Mouse (Mus musculus) CH12.LX (cell line): ENCODE results near the gene Pla2g2c. TPM values are rescaled to one million over a fixed set of nuclear protein-coding genes. Genes with fewer than 3 reads are reported as not detected.

Experiments used
- DNase-seq: peaks from one replicate; pipeline ENCODE4 v3.0.0-alpha.2; 2013; ENCODE audit errors: extremely low read depth
- H3K27ac ChIP-seq: 2 replicates; pipeline ENCODE4 v1.5.1; 2012; ENCODE audit warnings: low read depth, mild to moderate bottlenecking, control low read depth, moderate library complexity; ENCODE audit not compliant: insufficient read depth
- H3K27me3 ChIP-seq: replicated peaks from 2 replicates; pipeline ENCODE3; 2012; ENCODE audit warnings: inconsistent platforms
- H3K36me3 ChIP-seq, 2 experiments: replicated peaks in 1 of 2; 2 replicates each; pipeline versions ENCODE3 to v1.6.1; 2012; ENCODE audit warnings: inconsistent platforms in 1 of 2, low read length in 1 of 2, mild to moderate bottlenecking in 1 of 2, mixed read lengths in 1 of 2, moderate library complexity in 1 of 2; ENCODE audit not compliant: control insufficient read depth in 1 of 2, insufficient read depth in 1 of 2
- H3K4me1 ChIP-seq, 2 experiments: 2 replicates each; pipeline ENCODE4 v1.6.1; 2012; ENCODE audit warnings: inconsistent platforms in 1 of 2, moderate library complexity in 1 of 2; ENCODE audit not compliant: insufficient read depth in 2 of 2, control insufficient read depth in 1 of 2
- H3K4me2 ChIP-seq: 2 replicates; pipeline ENCODE4 v1.6.1; 2012; ENCODE audit warnings: low read depth, mild to moderate bottlenecking, control low read depth; ENCODE audit not compliant: poor library complexity, insufficient read depth, severe bottlenecking
- H3K4me3 ChIP-seq, 3 experiments: fragments of 150-350 bp in 1 of 3; sonication (generic) in 1 of 3; replicated peaks in 1 of 3; 2 replicates each; pipeline versions ENCODE3 to v1.5.1; 2011 to 2012; ENCODE audit warnings: low read depth in 2 of 3, low read length in 2 of 3, mild to moderate bottlenecking in 2 of 3, moderate library complexity in 2 of 3, control low read depth in 1 of 3, improper control_type of control experiment in 1 of 3, inconsistent platforms in 1 of 3, mixed read lengths in 1 of 3; ENCODE audit not compliant: poor library complexity in 1 of 3
- H3K79me2 ChIP-seq: replicated peaks from 2 replicates; pipeline ENCODE4 v1.6.1; 2012; ENCODE audit warnings: mild to moderate bottlenecking, moderate library complexity; ENCODE audit not compliant: control insufficient read depth, poor library complexity, insufficient read depth, severe bottlenecking; ENCODE audit errors: extremely low read depth
- H3K9ac ChIP-seq: 2 replicates; pipeline ENCODE4 v1.6.1; 2012; ENCODE audit warnings: low read depth, mild to moderate bottlenecking, control low read depth, moderate library complexity; ENCODE audit not compliant: insufficient read depth
- H3K9me3 ChIP-seq: replicated peaks from 2 replicates; pipeline ENCODE3; 2012; ENCODE audit warnings: low read length, inconsistent platforms, mixed read lengths
- BHLHE40 ChIP-seq: IDR thresholded peaks from 2 replicates; pipeline ENCODE4 v1.6.1; 2011; ENCODE audit warnings: mild to moderate bottlenecking, low read depth, low read length, improper control_type of control experiment
- E2F4 ChIP-seq: IDR thresholded peaks from 2 replicates; pipeline ENCODE4 v1.6.1; 2011; ENCODE audit warnings: low read depth, low read length, improper control_type of control experiment; ENCODE audit not compliant: insufficient replicate concordance
- ELF1 ChIP-seq: IDR thresholded peaks from 2 replicates; pipeline ENCODE4 v1.6.1; 2014; ENCODE audit warnings: low read depth, mild to moderate bottlenecking, inconsistent platforms, low read length, improper control_type of control experiment
- ETS1 ChIP-seq: conservative IDR thresholded peaks from 2 replicates; pipeline ENCODE4 v1.6.1; 2012; ENCODE audit warnings: low read depth, mild to moderate bottlenecking, inconsistent platforms, low read length, improper control_type of control experiment, moderate library complexity
- GABPA ChIP-seq: IDR thresholded peaks from 2 replicates; pipeline ENCODE4 v1.6.1; 2012; ENCODE audit warnings: low read depth, low read length, improper control_type of control experiment, inconsistent platforms; ENCODE audit not compliant: insufficient replicate concordance
- MAX ChIP-seq: IDR thresholded peaks from 2 replicates; pipeline ENCODE4 v1.6.1; 2011; ENCODE audit warnings: low read length, improper control_type of control experiment
- MEF2A ChIP-seq: IDR thresholded peaks from 2 replicates; pipeline ENCODE4 v1.6.1; 2014; ENCODE audit warnings: low read depth, mild to moderate bottlenecking, inconsistent platforms, low read length, improper control_type of control experiment, borderline replicate concordance
- MXI1 ChIP-seq: IDR thresholded peaks from 2 replicates; pipeline ENCODE4 v1.6.1; 2011; ENCODE audit warnings: mild to moderate bottlenecking, low read depth, low read length, improper control_type of control experiment
- MYC ChIP-seq: IDR thresholded peaks from 2 replicates; pipeline ENCODE4 v1.6.1; 2011; ENCODE audit warnings: low read depth, mild to moderate bottlenecking, improper control_type of control experiment, low read length
- NELFE ChIP-seq: IDR thresholded peaks from 2 replicates; pipeline ENCODE4 v1.6.1; 2011; ENCODE audit warnings: low read depth, low read length, improper control_type of control experiment
- POLR2A ChIP-seq: IDR thresholded peaks from 2 replicates; pipeline ENCODE4 v1.6.1; 2011; ENCODE audit warnings: low read depth, mild to moderate bottlenecking, improper control_type of control experiment, low read length
- RAD21 ChIP-seq: IDR thresholded peaks from 2 replicates; pipeline ENCODE4 v1.6.1; 2011; ENCODE audit warnings: low read depth, mild to moderate bottlenecking, low read length, improper control_type of control experiment, moderate library complexity
- RCOR1 ChIP-seq: conservative IDR thresholded peaks from 2 replicates; pipeline ENCODE4 v1.6.1; 2012; ENCODE audit warnings: low read depth, mild to moderate bottlenecking, inconsistent platforms, low read length, improper control_type of control experiment
- SMC3 ChIP-seq: IDR thresholded peaks from 2 replicates; pipeline ENCODE4 v1.6.1; 2011; ENCODE audit warnings: low read depth, low read length, improper control_type of control experiment
- TBP ChIP-seq: conservative IDR thresholded peaks from 2 replicates; pipeline ENCODE4 v1.6.1; 2011; ENCODE audit warnings: low read depth, low read length, improper control_type of control experiment
- TCF12 ChIP-seq: IDR thresholded peaks from 2 replicates; pipeline ENCODE4 v1.6.1; 2014; ENCODE audit warnings: low read depth, mild to moderate bottlenecking, inconsistent platforms, low read length, improper control_type of control experiment
- USF1 ChIP-seq: IDR thresholded peaks from 2 replicates; pipeline ENCODE4 v1.6.1; 2014; ENCODE audit warnings: low read depth, mild to moderate bottlenecking, inconsistent platforms, low read length, improper control_type of control experiment
- USF2 ChIP-seq: conservative IDR thresholded peaks from 2 replicates; pipeline ENCODE4 v1.6.1; 2011; ENCODE audit warnings: low read depth, low read length, improper control_type of control experiment
- ZC3H11A ChIP-seq: IDR thresholded peaks from 2 replicates; pipeline ENCODE4 v1.6.1; 2012; ENCODE audit warnings: low read depth, mild to moderate bottlenecking, inconsistent platforms, low read length, improper control_type of control experiment
- ZKSCAN1 ChIP-seq: IDR thresholded peaks from 2 replicates; pipeline ENCODE4 v1.6.1; 2012; ENCODE audit warnings: low read depth, inconsistent platforms, low read length, improper control_type of control experiment, borderline replicate concordance
- ZNF384 ChIP-seq: IDR thresholded peaks from 2 replicates; pipeline ENCODE4 v1.6.1; 2012; ENCODE audit warnings: low read depth, low read length, improper control_type of control experiment, inconsistent platforms
- dilution Hi-C: fragments of 300-500 bp; cut with MboI; formaldehyde crosslinking; loops from 2 replicates; pipeline ENCODE4 v1.14.3; 2020; ENCODE audit warnings: low sequenced_read_pairs; ENCODE audit not compliant: extremely low pct_unique_long_range_greater_than_20kb, extremely low pct_ligation_motif_present
- in situ Hi-C: fragments of 300-500 bp; cut with MboI; formaldehyde crosslinking; loops from 3 replicates; pipeline ENCODE4 v1.14.3; 2019; ENCODE audit warnings: low sequenced_read_pairs, low pct_ligation_motif_present, low pct_unique_long_range_greater_than_20kb, mixed read lengths
- polyA plus RNA-seq: library from polyadenylated mRNA; unstranded; fragments of >175 nt; gene quantifications from 2 replicates; pipeline ENCODE4 v1.2.1, GENCODE M21; 2012; ENCODE audit warnings: low read depth; ENCODE audit not compliant: insufficient read length
- total RNA-seq, 2 experiments: library from RNA; depleted of rRNA; stranded (reverse); fragments of 300-350 nt in 1 of 2; fragments of >200 nt in 1 of 2; gene quantifications; 2 replicates each; pipeline ENCODE4 v1.2.3; 2012 to 2014

Gene Pla2g2c
- total and polyA plus RNA-seq, 3 experiments = not detected

DNA sequence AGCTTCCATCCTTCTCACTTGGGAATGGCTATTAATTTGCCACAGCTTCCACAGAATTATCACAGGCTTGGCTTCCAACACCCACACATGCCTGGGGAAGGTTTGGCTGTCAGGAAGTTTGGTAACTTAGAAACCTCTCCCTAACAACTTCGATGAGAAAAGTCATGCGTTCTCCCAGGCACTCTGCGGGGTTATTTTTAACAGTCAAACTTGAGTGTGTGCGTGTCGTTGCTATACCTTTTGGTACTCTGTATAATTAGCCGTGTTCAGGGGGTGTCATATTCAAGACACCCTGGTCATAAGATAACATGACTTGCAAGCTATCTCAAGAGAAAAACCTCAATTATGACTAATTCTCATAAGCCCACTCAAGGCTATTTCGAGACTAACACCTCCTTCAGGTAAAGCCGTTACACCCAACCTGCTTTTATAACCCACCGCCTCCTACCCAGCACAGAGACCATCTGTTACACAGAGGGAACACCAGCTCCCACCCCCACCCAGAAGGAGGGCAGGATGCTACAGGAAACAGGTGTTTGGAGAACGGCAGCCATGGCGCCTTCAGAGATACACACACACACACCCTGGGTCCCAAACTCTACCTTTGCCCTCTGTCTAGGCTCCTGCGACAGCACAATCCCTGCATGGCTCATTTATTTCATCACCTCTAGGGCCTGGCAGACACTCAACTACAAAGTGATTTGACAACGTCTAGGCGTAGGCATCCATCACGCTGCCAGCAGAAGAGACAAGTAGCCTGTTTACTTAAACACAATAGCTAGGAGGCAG lies 905 bp upstream of the Pla2g2c start:
- Histone ChIP-seq H3K27me3 (peaks cover 98% of the 10 kb centered on the region), H3K4me2 (no peak overlapping the region), H3K9ac (no peak overlapping the region), H3K9me3 (no peaks in the 10 kb centered on the region), H3K4me3 (no peak overlapping the region), H3K27ac (no peak overlapping the region), H3K36me3 (no peaks in the 10 kb centered on the region), H3K79me2 (no peaks in the 10 kb centered on the region), H3K4me1 (peaks cover 0 to 3% of the 10 kb centered on the region in 2 experiments; a peak in 2 of 4 replicates)
- in situ Hi-C loops (no loop called here), dilution Hi-C loops (no loop called here)
- no peak for DNase-seq
- TF ChIP-seq E2F4 (no peak), MAX (no peak), ZKSCAN1 (no peak), RAD21 (no peak), GABPA (no peak), MEF2A (no peak), SMC3 (no peak), MXI1 (no peak), RCOR1 (no peak), POLR2A (no peak), TCF12 (no peak), ZNF384 (no peak), TBP (no peak), BHLHE40 (no peak), MYC (no peak), USF2 (no peak), ETS1 (no peak), ELF1 (no peak), ZC3H11A (no peak), NELFE (no peak)

DNA sequence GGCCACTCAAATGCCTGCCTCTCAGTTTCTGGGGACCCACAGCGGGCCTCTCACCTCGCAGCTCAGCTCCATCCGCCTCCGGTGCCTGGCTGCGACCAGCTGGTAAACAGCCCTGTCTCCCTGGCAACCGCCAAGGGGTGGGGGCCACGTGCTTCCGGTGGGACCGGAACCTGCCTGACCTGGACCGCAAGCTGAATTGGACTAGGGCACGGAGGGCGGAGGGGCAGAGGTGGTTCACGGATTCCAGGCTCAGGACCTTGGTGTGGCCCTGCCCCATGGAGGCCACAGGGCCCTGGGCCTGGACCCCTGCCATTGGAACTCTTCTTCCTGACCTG lies 502 bp downstream of the Pla2g2c start:
- Histone ChIP-seq H3K4me1 (peaks cover 0 to 3% of the 10 kb centered on the region in 2 experiments; a peak in 2 of 4 replicates), H3K9me3 (no peaks in the 10 kb centered on the region), H3K79me2 (no peaks in the 10 kb centered on the region), H3K27me3 (peaks cover 98% of the 10 kb centered on the region), H3K27ac (no peak overlapping the region), H3K4me2 (0 out of 2 replicates have a peak overlapping the region, but pooled peaks have one; percentile 2), H3K9ac (no peak overlapping the region), H3K4me3 (no peak overlapping the region), H3K36me3 (no peaks in the 10 kb centered on the region)
- in situ Hi-C loops (no loop called here), dilution Hi-C loops (no loop called here)
- TF ChIP-seq USF1 (no peak), MXI1 (0 out of 2 replicates have a peak, but pooled peaks have one; percentile 21)
- DNase-seq = no peak
